Mouse (Mus musculus) embryo, embryonic 11 days (tissue): ENCODE results near the gene Crhr1.
A peak's percentile ranks its signal among the peaks of the same experiment; 100 is the strongest.

Source experiments
- DNase-seq: peaks from one replicate; pipeline ENCODE4 v3.0.0-alpha.2; 2015

The Crhr1 gene

DNA sequence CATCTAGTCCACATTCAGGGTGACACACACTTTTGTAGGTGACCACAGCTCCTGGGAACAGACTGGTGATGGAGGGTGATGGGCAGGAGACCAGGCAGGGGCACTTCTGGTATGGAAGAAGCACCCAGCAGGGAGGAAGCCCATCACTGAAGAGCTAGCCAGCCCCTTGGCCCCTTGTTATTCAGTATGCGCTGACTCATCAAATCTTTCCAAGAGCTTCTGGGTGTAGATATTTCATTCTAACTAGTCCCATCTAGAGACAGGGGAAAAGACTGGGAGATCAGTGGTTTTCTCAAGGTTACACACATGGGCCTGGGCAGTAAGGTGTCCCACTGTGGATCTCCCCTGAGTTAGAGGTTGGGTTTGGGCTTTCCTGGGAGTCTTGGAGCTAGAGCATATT, 12.3 kb downstream of the Crhr1 start:
- DNase-seq, result no peak

DNA sequence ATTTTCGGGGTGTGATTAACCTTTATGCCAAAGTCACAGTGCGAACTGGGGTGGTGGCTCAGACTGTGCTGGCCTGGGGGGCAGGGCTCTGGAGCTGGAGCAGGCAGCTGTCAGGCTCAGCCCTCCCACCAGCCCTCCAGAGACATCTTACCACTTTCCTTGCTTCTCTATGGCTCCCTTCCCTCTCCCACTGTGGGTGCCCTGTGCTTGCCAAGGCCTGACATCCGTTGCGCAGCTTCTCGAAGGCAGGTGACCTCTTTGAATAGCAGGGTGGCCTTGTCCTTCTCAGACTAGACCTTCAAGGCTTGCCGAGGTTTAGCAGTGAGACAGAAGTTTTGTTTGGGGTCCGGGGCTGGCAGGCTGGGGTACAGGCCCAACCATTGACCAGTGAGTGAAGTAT, 16.1 kb downstream of the Crhr1 start:
- no peak for DNase-seq

DNA sequence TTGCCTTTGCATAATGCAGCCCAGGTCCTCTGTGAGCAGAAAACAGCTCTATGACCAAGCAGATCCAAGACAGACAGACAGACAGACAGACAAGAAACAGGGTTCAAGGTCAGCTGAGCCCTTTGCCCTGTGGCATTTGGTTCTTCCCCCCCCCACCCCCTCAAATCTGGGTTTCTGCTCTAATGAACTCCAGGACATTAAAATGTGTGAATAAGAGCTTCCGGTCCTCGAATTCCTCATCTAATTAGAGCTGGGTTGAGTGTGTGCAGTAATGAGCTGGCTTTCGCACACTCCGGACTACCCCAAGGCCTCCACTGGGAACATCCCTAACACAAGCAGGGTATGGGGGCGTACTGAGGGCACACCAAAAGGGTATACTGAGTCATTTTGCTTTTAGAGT, 18.3 kb downstream of the Crhr1 start:
- DNase-seq, result no peak

DNA sequence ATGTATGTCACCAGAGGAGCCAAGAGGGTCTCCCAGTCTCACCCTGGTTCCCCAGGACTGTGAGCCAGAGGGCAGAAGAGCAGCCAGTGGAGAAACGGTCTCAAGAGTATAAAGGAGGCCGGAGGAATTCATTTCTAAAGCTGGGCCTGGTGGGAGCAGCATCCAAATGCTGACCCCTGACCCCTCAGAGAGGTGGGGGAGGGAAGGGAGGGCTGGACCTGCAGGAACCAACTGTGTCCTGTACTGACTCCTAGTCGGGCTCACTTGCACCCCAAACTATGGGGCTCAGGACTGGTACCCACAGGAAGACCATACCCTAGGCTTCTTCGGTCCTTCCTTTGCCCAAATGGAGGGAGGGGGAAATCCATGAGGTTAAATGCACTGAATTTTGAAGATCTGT, 21.7 kb downstream of the Crhr1 start:
- no peak for DNase-seq

DNA sequence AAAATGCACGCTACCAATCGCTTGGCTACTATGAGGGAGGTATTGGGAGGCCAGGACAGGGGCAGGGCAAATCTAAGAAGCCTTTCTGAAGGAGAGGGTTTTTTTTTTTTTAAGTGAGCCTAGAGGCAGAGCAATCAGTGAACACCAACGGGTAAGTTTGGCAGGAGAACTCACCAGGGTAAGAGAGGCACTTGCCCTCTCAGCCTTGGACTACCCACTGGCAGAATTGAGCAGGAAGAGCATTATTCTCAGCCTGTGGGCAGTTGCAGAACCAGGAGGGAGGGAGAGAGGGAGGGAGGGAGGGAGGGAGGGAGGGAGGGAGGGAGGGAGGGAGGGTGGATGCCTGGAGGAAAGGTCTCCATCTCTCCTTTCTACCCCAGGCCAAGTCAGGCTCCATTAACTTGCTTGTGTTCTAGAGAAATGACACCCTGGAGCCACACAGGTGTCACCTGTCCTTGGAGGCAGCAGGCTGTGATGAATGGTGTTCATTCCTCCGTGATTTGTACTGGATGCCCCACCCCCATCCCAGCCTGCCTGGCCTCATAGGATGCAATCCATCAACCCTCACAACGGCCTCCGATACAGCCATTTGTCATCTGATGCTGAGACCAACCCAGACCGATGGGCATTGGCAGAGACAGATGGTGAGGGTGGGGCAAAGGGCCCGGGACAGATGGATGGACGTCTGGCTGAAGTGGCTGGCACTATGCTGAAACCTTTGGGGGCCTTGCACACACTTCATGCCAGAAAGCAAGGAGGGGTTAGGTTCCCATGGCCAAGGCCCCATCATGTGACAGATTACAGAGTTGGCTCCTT, 22.4 kb downstream of the Crhr1 start:
- DNase-seq, result peak; percentile 30

DNA sequence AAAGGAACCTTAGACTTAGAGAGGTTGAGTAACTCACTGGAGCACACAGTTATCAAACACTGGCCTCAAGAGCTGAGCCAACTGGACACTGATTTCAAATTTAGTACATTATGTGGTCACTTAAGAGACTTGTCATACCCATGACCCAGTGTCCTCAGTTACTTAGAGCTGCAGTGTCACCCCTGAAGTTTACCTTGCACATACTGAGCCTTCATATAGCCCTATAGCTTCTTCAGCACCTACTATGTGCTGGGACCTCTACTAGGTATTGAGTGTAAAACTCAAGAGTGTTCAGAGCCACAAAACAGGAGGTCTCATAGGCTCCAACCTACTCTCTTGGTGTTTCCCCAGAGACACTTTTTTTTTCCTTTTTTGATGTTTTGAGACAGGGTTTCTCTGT, 23.2 kb downstream of the Crhr1 start:
- no peak for DNase-seq

DNA sequence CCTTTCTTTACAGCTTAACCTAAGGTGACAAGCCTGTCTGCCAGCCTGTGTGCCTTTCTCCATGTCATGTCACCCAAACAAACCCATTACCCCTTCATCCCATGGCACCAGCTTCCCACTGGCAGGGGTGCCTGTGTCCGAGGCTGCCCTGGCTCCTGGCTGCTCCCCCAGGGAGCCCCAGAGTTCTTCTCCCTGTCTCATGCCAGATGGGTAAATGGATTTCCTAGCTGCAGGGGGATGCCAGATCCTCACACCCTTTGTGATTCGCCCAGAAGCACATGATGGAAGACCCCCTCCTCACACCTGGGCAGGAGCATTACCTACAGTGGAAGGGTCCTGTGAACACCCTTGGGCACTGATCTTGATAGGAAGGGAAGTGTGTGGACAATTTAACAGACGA, 23.7 kb downstream of the Crhr1 start:
- DNase-seq, result no peak

DNA sequence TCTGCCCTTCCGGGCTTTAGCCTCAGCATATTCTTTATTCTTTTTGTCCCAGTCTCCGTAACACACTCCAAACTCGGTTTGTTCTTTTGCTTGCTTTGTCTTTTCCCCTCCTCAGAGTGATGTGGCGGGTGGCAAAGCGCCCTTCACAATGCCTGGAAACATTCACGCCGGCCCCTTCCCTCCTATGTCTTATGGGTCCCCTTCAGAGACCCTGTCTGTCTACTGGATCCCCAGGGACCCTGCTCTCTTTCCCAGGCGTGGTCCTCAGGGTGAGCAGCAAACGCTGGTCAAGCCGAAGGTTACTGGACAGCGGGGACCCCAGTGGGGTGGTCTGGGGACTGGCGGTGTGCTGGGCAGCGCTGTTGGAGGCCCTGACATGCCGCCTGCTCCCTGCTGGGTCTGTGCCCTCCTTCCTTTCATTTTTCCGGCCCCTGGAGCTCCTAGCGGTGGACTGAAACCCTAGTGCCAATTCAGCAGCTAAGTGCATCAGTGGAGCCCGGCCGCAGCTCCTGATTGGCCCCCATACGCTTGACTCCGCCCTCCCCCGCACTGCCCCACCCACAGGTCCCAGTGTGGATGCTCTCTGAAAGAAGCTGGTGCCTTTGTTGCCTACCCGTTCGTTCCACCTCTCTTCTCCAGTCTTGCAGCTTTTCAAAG, 25.1 kb downstream of the Crhr1 start:
- peak; percentile 91 for DNase-seq

DNA sequence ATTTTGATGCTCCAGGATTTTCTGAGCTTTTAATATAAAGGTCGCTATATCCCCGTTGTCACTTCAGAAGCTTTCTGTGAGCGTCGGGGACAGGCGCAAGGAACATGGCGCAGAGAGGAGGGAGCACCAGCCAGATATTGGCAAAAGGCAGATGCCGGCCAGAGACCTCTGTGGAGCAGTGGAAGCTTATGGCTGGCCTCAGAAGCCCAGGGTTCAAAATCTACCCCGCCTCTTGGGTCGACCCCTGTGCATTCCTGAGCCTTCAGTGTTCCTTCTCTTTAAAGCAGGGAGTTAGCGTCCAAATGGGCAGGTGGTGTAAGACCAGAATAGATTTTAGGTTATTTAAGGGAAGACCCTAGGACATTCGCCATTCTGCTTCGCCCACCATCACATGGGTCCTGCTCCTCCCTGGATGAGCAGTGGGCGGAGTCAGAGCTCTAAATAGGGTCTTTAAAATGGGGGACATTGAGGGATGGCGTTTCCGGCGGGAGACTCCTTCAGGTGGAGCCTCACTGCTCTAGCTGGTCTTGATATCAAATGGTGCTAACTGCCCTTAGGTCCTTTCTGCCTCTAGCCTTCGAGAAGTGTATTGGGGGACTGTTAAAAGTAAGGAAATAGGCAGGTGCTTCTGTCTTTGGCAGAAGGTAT, 25.7 kb downstream of the Crhr1 start:
- DNase-seq, result peak; percentile 31

DNA sequence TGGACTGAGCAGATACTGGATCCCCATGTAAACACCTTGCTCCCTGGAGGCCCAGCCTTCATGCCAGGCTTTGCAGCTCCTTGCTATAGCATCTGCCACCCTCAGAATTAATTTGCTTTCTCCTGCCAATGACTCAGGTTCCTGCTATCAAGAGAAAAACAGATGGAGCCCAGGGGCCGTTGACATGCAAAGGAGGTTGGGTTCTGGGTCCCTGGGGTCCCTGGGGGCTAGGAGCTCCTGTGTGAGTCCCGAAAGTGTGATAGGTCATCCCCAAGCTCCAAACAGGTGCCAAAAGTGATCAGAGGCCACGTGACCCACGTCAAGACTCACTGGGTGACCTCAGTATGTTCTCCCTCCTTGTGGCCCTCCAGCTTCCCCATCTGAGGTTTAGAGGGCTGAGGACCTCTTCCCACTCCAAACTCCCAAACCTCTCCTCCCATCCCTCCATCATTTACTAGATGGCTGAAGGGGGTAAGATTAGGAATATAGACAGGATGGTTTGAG, 27.2 kb downstream of the Crhr1 start:
- DNase-seq, result no peak

DNA sequence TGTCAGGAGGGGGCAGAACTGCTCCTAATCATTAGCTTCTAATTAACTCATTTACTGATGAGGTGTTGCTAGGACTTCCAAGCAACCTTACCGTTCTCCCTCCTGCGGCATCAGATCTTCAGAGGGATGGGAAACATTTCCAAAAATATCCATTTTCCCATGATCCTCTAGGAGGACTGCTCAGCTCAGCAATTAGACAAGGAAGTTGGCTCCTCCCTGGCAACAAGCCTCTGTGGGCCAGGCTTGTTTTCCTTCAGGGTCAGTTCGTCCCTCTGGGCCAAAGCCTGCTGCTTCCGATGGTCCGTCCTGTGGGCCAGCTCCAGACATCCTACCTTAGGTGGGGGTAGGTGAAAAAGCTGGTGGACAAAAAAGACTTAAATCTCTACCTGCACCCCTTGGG, 28.5 kb downstream of the Crhr1 start:
- no peak for DNase-seq

DNA sequence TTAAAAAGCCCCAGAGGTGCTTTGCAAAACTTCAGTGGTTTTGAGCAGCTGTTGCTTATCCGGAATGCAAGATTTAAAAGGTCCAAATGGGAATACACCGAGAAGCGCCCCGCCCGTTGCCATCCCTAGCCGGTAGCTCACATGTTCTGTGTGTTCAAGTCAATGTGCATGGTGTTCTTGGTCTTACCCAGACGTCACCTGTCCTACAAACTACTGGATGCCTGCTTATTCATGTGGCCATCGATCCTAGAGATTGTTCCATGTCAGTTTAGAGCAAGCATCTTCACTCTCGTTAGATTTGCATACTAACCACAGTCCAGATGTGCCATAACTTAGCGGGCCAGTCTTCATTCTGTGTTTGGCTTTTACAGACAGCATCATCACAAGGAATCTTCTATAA, 31.6 kb downstream of the Crhr1 start:
- no peak for DNase-seq

DNA sequence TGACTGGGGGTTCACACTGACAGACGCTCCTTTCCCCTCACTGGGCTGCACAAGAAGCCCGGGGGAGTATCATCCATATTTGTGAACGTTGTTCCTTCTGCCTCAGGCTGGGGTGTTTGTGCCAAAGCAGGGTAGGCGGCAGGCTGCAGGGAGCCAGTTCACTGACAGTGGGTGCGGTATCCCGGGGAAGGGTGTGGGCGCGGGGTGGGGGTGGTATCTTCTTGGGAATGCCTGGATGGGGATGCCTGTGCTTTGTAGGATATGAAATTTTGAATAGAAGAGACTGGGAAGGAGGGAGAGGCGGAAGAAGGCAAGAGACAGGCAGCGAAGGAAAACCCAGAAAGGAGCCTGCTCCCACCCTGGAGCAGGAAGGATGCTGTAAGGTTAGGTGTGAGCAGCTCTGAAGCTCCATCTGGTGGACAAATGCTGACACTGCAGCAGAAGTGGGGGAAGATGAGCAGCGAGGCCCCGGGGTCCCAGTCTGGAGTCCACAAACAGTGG, 38.7 kb downstream of the Crhr1 start:
- DNase-seq, result peak; percentile 74

DNA sequence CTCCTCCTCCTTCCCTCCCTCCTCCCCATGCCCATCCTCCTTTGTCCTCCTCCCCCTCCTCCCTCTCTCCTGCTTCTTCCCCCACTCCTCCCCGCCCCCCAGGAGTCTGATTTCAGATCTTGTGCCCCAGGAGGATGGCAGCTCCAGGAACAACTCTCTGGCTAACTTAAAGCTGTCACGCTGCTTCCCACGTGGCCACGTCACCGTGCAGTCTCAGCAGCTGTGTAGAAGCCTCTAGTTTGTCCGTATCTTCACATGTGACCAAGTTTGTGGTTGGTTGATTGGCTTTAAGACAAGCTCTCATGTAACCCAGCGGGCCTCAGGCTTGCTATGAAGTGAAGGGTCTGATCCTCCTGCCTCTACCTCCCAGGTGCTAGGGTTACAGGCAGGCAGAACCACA, 46.2 kb downstream of the Crhr1 start:
- DNase-seq, result peak; percentile 31

DNA sequence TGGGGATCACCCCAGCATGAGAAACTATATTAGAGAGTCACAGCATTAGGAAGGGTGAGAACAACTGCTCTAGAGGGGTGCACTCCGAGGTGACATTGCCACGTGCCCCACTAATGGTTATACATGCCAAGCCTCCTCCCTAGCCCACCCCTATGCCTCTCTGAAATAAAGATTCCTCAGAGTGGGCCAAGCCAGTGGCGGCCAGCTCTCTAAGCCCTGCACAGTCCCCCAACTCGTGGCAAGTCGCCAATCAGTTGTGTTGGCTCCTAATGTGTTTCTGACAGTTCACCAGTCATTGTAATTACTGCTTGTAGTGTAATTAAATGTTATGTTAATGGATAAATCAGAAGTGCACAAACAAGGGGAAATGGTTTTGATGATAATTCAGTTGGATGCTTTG, 47.1 kb downstream of the Crhr1 start:
- DNase-seq, result no peak

DNA sequence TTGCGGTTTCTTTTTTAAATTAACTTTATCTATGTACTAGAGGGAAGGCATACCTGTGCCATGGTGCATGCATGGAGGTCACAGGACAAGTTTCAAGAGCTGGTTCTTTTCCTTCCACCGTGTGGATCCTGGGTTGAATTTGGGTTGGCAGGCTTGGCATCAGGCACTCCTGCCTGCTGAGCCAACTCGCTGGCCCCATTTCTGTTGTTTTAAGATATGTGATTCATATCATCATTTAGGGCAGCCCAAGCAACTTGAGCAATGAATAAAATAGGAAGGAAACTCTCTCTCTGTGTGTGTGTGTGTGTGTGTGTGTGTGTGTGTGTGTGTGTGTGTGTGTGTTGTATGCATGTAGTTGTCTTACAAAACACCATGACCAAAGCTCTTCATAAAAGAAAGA, 49.5 kb downstream of the Crhr1 start:
- no peak for DNase-seq

DNA sequence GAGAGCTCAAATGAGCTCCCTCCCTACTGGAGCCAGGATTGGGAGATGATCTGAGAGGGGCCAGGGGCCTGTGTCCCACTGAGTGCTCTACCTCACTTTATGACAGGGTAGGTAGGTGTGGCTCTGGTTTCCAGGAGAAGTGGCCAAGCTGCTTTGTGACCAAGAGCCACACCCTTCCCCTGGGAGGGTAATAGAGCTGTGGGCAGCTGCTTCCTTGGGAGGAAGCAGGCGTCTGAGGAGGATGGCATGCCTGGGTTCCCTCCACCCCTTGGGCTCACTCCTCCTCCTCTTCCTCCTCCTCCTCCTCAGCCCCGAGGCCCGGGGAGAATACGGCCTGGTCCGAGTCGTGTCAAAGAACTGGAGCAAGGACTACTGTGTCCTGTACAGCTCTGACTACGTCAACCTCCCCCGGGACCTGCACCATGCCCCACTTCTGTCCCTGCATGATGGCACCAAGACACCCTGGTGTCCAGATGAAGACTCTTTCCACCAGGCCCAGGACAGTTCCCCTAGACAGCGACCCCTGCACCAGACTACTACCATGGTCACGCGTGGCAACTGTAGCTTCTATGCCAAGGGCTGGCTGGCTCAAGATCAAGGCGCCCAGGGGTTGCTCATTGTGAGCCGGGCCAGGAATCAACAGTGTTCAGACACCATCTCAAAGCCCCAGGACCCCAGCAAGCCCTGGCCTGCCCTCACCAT, 53.6 kb downstream of the Crhr1 start, which contains the start of gene Sppl2c:
TSS of gene Sppl2c (plus strand) at position 193 of the 702 bp plus-strand sequence.
- no peak for DNase-seq

DNA sequence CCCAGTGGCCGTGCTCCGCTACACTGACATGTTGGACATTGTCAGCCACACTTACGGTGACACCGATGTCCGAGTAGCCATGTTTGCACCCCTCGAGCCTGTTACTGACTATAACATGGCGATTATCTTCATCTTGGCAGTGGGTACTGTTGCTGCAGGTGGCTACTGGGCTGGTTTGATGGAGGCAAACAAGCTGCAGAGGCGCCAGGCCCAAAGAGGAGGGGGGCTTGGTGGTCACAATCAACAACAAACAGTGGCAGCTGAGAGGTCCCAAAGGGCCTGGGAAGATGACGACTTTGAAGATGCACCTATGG, 54.1 kb downstream of the Crhr1 start:
- no peak for DNase-seq

DNA sequence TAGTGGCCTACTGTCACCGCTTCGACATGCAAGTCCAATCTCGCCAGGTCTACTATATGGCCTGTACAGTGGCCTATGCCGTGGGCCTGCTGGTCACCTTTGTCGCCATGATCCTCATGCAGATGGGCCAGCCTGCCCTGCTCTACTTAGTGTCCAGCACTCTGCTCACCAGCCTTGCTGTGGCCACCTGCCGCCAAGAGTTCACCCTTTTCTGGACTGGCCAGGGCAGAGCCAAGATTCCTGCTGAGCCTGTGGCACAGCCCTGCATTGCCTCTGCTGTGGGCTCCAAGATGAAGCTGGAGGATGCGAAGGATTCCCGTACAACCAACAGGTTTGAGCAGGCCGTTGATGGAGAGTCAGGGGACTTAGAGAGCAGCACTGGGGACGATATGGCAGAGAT, 55.1 kb downstream of the Crhr1 start:
- DNase-seq, result no peak

DNA sequence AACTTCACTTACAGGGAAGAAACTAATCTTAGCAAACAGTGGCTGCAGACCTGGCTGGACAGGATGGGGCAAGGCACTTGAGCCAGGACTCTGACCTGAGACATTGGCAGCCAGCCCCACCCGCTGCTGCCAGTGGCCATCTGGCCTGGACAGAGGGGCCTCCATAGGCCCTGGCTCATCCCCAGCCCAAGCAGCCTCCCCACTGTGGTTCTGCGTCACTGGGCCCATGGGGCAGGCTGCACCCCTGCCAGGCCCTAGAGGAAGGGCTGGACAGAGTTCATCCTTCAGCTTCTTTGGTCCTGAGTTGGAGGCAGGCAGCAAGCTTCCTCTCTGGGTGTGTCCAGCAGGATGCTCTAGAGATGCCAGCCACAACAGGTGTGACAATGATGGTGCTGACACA, 57.4 kb downstream of the Crhr1 start:
- DNase-seq, result no peak

DNA sequence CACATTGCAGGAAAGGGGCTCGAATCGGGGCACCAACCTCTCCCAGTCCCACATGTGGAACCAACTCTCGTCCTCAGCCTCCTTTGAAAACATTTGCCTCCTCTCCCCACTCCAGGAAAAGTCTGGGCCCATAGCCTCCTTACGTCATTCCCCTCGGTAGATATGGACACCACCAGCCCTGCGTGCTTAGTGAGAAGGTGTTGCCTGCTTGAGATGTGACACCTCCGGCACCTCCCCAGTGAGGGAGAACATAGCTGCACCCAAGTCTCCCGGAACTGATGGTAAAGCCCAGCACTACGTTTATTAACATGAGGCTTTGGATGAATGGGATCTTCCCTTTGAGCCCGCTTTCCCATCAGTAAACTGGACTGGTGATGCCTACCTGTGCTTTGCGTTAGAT, 62.7 kb downstream of the Crhr1 start:
- no peak for DNase-seq

DNA sequence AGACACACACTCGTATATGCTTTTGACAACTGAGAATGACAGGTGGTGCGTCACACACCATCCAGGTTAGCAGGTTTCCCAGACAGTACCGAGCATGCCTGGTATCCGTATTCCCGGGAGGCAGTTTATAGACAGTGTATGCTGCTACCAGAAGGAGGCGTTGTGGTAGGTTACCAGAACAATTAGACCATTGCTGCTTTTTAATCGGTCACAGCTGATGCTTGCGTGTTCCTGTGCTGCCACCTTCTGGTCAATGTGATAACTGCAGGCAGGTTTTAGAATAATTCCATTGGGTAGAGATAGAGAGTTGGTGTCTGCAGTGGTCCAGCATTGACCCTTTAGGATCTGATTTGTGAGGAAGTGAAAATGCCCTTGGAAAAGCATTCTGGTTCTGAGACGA, 63.1 kb downstream of the Crhr1 start:
- DNase-seq, result peak; percentile 90

DNA sequence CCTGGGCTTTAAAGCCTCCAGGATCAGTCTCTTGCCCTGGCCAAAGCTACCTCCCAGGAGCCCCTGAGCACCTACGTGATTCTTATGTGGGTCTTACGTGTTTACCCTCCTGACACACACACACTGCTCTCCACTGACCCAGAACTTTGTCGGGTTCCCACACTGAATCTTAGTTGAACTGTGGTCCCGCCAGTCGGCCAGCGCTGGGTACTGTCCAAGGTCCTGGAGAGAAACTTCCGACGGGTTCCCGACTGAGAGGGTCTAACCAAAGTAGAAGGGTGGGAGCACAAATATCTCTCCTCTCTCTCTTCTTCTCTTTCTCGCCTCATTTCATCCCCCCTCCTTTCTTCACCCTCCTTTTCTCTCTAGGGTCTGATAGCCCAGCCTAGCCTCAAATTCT, 65.2 kb downstream of the Crhr1 start:
- DNase-seq, result peak; percentile 71
